Mouse (Mus musculus) thymus, postnatal 4 days (tissue): Measurements from ENCODE around the gene B4galnt2.
A peak's percentile ranks its signal among the peaks of the same experiment; 100 is the strongest.

Experiments used
- DNase-seq: peaks from one replicate; pipeline ENCODE4 v3.0.0; 2021

B4galnt2 gene

GRCm38 (mm10) chr11:95824071-95824876 lies 90.4 kb downstream of the B4galnt2 start, which contains the start of gene Phospho1:
Phospho1 (plus strand) TSS chr11:95824499.
- DNase-seq: peak; percentile 93

- no peak for DNase-seq
Measured at GRCm38 (mm10) chr11:95822437-95822836, 92.3 kb downstream of the B4galnt2 start.

- DNase-seq: no peak
Measured at GRCm38 (mm10) chr11:95821511-95821910, 93.2 kb downstream of the B4galnt2 start.

GRCm38 (mm10) chr11:95819138-95819537 lies 95.6 kb downstream of the B4galnt2 start:
- no peak for DNase-seq
